Mouse (Mus musculus): Measurements from ENCODE around the gene Hoxa6.

GRCm38 (mm10) chr6:52237346-52238154, 29.0 kb upstream of the Hoxa6 start:
- no peak for TF ChIP-seq POLR2A (IDR thresholded peaks at IDR 0.05; ENCODE audit: borderline replicate concordance, low read depth, low read length)
- no peak for TF ChIP-seq CTCF (IDR thresholded peaks at IDR 0.05; ENCODE audit: low read depth, low read length)

Data from bone marrow macrophage, adult 2 months (primary cell).